Mouse (Mus musculus) forebrain, embryonic 12.5 days (tissue): ENCODE measurements around the gene Pakap. TPM values are rescaled to one million over a fixed set of nuclear protein-coding genes. Genes with fewer than 3 reads are reported as not detected.

ENCODE experiments used
- ATAC-seq: fragments of 200-750 bp; cut with Nextera tagmentation; 2 replicates; pipeline ENCODE4 v1.8.0; 2017; ENCODE audit warnings: moderate TSS enrichment; ENCODE audit not compliant: low FRiP score
- H3K27ac ChIP-seq: fragments of 300-500 bp; sonication (generic); 2 replicates; pipeline ENCODE4 v1.5.1; 2016; ENCODE audit warnings: mild to moderate bottlenecking
- H3K27me3 ChIP-seq: fragments of 300-500 bp; sonication (generic); 2 replicates; pipeline ENCODE4 v1.6.1; 2016; ENCODE audit warnings: mild to moderate bottlenecking
- H3K36me3 ChIP-seq: fragments of 300-500 bp; sonication (generic); replicated peaks from 2 replicates; pipeline ENCODE4 v1.6.1; 2016; ENCODE audit warnings: mild to moderate bottlenecking
- H3K4me1 ChIP-seq: fragments of 300-500 bp; sonication (generic); 2 replicates; pipeline ENCODE4 v1.6.1; 2016
- H3K4me2 ChIP-seq: fragments of 300-500 bp; sonication (generic); 2 replicates; pipeline ENCODE4 v1.6.1; 2016; ENCODE audit warnings: mild to moderate bottlenecking, moderate library complexity
- H3K4me3 ChIP-seq: fragments of 300-500 bp; sonication (generic); replicated peaks from 2 replicates; pipeline ENCODE4 v1.5.1; 2016; ENCODE audit warnings: mild to moderate bottlenecking
- H3K9ac ChIP-seq: fragments of 300-500 bp; sonication (generic); 2 replicates; pipeline ENCODE4 v1.6.1; 2016; ENCODE audit warnings: mild to moderate bottlenecking
- H3K9me3 ChIP-seq: fragments of 300-500 bp; sonication (generic); 2 replicates; pipeline ENCODE4 v1.6.1; 2016
- WGBS: fragments of 180-500 bp; shearing (Covaris S2); methylation state at CpG from one replicate; pipeline ENCODE4 v1.1.7; 2016; 5-methylcytosine and 5-hydroxymethylcytosine counted together
- polyA plus RNA-seq: library from polyadenylated mRNA; unstranded; fragments of >200 nt; fragmentation: Nextera tagmentation; extraction: Ambion mirVana; gene quantifications from 2 replicates; pipeline ENCODE4 v1.2.1, GENCODE M21; 2016

Pakap gene
- polyA plus RNA-seq, 1 experiment from 2014 or later, result 14.8 TPM

DNA sequence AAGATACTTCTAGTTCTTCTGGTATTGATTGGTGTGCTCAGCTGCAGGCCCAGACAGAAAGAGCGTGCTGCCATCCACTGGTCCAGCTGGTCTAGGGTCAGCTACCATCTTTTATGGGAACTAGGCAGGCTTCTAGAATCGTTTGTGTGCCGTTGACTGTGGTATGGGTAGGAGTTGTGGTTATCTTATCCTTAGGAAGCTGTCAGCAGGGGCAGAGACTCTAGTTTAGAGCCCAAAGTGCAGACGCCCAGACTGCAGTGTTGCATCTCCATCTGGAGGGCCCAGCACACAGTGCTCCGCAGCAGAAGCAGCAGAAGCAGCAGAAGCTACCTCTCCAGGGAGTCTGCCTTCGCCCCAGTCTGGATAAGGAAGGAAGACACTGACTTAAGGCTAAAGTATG lies 281.5 kb downstream of the Pakap start:
- H3K4me1 ChIP-seq, result peaks cover 35% of the 10 kb centered on the region
- peaks cover under 1% of the 10 kb centered on the region; the same call in 1 of the 2 replicates for H3K36me3 ChIP-seq
- no peaks in the 10 kb centered on the region for H3K27me3 ChIP-seq
- H3K4me2 ChIP-seq, result no peak overlapping the region
- WGBS, result 83% methylated on average over 6 of the region's 6 CpGs
- no peak overlapping the region for H3K9ac ChIP-seq
- no peak for ATAC-seq
- H3K27ac ChIP-seq, result no peak overlapping the region
- H3K4me3 ChIP-seq, result no peak overlapping the region
- H3K9me3 ChIP-seq, result no peaks in the 10 kb centered on the region

DNA sequence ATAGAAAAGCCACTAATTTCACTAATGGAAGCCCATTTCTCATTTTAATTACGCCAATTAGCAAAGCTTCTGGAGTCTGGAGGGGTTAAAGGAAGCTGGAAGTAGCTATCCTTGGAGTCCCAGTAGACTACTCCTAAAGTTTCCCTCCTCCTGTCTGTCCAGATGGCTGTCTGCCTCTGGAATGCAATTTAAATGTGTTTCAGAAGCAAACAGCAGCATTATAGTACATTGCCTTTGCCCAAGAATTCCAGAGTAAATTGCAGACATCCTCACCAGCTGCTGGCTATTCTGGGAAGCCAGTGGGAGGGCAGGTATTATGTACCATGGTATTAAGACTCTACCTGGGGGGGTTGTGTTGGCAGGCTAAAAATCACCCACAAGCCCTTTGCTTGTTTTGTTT lies 283.8 kb downstream of the Pakap start:
- Histone ChIP-seq H3K27ac (no peak overlapping the region), H3K4me2 (no peak overlapping the region), H3K27me3 (no peaks in the 10 kb centered on the region), H3K9me3 (no peaks in the 10 kb centered on the region), H3K36me3 (peaks cover 23% of the 10 kb centered on the region), H3K9ac (no peak overlapping the region), H3K4me3 (no peak overlapping the region), H3K4me1 (peaks cover 14% of the 10 kb centered on the region)
- WGBS, result 80% methylated on average over 1 of the region's 1 CpGs
- ATAC-seq, result no peak

- Histone ChIP-seq H3K36me3 (peaks cover 32% of the 10 kb centered on the region), H3K4me3 (no peak overlapping the region), H3K4me1 (peaks cover 8% of the 10 kb centered on the region), H3K9me3 (no peaks in the 10 kb centered on the region), H3K4me2 (no peak overlapping the region), H3K9ac (no peak overlapping the region), H3K27me3 (no peaks in the 10 kb centered on the region), H3K27ac (no peak overlapping the region)
- WGBS, result 35% methylated on average over 9 of the region's 9 CpGs
- ATAC-seq, result no peak
These were observed 284.6 kb downstream of the Pakap start for GRCm38 (mm10) chr4:57852461-57853040.

- H3K27me3 ChIP-seq, result no peaks in the 10 kb centered on the region
- ATAC-seq, result no peak
- WGBS, result 85% methylated on average over 6 of the region's 6 CpGs
- H3K9ac ChIP-seq, result no peak overlapping the region
- H3K9me3 ChIP-seq, result no peaks in the 10 kb centered on the region
- peaks cover 35% of the 10 kb centered on the region for H3K36me3 ChIP-seq
- H3K4me3 ChIP-seq, result no peak overlapping the region
- no peak overlapping the region for H3K4me2 ChIP-seq
- peaks cover 8% of the 10 kb centered on the region for H3K4me1 ChIP-seq
- H3K27ac ChIP-seq, result no peak overlapping the region
These were observed 286.2 kb downstream of the Pakap start for GRCm38 (mm10) chr4:57854181-57854580.

DNA sequence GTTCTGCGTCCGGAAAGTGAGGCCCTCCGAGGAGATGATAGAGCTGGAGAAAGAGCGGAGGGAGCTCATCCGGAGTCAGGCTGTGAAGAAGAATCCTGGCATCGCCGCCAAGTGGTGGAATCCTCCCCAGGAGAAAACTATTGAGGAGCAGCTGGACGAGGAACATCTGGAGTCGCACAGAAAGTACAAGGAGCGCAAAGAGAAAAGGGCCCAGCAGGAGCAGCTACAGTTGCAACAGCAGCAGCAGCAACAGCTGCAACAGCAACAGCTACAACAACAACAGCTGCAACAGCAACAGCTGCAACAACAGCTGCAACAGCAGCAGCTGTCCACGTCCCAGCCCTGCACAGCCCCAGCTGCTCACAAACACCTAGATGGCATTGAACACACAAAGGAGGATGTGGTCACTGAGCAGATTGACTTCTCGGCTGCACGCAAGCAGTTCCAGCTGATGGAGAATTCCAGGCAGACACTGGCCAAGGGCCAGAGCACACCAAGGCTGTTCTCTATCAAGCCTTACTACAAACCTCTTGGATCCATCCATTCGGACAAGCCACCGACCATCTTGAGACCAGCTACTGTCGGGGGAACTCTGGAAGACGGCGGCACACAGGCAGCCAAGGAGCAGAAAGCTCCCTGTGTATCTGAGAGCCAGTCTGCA lies 287.4 kb downstream of the Pakap start:
- ATAC-seq, result no peak
- Histone ChIP-seq H3K27me3 (no peaks in the 10 kb centered on the region), H3K9me3 (no peaks in the 10 kb centered on the region), H3K4me2 (no peak overlapping the region), H3K27ac (no peak overlapping the region), H3K9ac (no peak overlapping the region), H3K36me3 (peaks cover 35% of the 10 kb centered on the region), H3K4me3 (no peak overlapping the region), H3K4me1 (peaks cover 8% of the 10 kb centered on the region)
- whole genome bisulfite sequencing, result 90% methylated on average over 18 of the region's 18 CpGs

DNA sequence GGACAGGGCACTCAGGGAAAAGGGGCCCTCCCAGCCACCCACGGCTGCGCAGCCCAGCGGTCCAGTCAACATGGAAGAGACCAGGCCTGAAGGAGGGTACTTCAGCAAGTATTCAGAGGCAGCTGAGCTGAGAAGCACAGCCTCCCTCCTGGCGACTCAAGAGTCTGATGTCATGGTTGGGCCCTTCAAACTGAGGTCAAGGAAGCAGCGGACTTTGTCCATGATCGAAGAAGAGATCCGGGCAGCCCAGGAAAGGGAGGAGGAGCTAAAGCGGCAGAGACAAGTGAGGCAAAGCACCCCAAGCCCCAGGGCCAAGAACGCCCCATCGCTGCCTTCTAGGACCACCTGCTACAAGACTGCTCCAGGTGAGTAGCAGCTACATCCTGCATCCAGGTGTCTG lies 288.7 kb downstream of the Pakap start:
- Histone ChIP-seq H3K4me3 (no peak overlapping the region), H3K4me1 (peaks cover 5% of the 10 kb centered on the region; the same call in 1 of the 2 replicates), H3K27me3 (no peaks in the 10 kb centered on the region), H3K9me3 (no peaks in the 10 kb centered on the region), H3K9ac (no peak overlapping the region), H3K36me3 (peaks cover 35% of the 10 kb centered on the region), H3K27ac (no peak overlapping the region), H3K4me2 (no peak overlapping the region)
- ATAC-seq, result no peak
- 96% methylated on average over 10 of the region's 10 CpGs for WGBS

GRCm38 (mm10) chr4:57860204-57860611 lies 292.2 kb downstream of the Pakap start:
- Histone ChIP-seq H3K9ac (no peak overlapping the region), H3K4me2 (no peak overlapping the region), H3K4me1 (no peaks in the 10 kb centered on the region), H3K4me3 (no peak overlapping the region), H3K27ac (no peak overlapping the region), H3K36me3 (peaks cover 27% of the 10 kb centered on the region), H3K9me3 (no peaks in the 10 kb centered on the region), H3K27me3 (no peaks in the 10 kb centered on the region)
- ATAC-seq, result no peak
- 88% methylated on average over 6 of the region's 6 CpGs for WGBS

- Histone ChIP-seq H3K9me3 (no peaks in the 10 kb centered on the region), H3K4me3 (no peak overlapping the region), H3K4me1 (no peaks in the 10 kb centered on the region), H3K27ac (no peak overlapping the region), H3K9ac (no peak overlapping the region), H3K27me3 (no peaks in the 10 kb centered on the region), H3K36me3 (peaks cover 17% of the 10 kb centered on the region), H3K4me2 (no peak overlapping the region)
- ATAC-seq, result no peak
- 83% methylated on average over 6 of the region's 6 CpGs for WGBS
These were observed 293.2 kb downstream of the Pakap start for GRCm38 (mm10) chr4:57861166-57861565.

- Histone ChIP-seq H3K27me3 (no peaks in the 10 kb centered on the region), H3K9ac (no peak overlapping the region), H3K27ac (no peak overlapping the region), H3K4me3 (no peak overlapping the region), H3K9me3 (no peaks in the 10 kb centered on the region), H3K4me2 (no peak overlapping the region), H3K36me3 (peaks cover 10% of the 10 kb centered on the region), H3K4me1 (no peaks in the 10 kb centered on the region)
- 93% methylated on average over 8 of the region's 8 CpGs for WGBS
- ATAC-seq, result no peak
These were observed 293.9 kb downstream of the Pakap start for GRCm38 (mm10) chr4:57861856-57862255.

DNA sequence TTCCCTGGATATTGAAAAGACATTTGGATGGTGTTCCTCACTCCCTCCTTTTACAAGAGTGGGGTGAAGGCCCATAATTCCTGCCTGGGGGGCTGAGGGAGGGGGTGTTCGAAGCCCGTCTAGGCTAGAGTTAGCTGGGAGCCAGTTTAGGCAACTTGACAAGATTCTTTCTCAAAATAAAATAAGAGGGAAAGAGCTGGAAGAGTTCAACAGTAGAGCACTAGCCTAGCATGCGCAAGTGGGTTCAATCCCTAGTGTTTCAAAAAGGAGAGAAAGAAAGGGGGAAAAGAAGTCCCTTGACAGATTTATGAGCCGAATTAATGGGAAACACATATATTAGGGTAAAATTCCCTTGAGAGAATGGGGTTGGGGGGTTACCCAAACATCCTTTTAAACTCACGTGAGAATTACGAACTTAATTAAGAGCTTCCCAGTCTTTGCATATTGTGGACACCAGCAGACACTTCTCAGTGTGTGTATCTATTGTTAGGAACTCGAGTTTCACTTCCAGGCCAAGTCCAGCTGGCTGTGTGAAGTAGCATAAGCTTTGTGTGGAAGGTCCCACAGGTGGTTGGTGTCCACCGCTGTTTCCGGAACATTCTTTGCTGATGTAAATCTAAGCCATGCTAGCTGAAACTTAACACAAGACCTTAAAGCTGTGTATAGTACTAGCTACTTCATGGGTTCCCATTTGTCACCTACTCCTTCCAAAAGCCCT lies 294.4 kb downstream of the Pakap start:
- H3K27ac ChIP-seq, result no peak overlapping the region
- no peaks in the 10 kb centered on the region for H3K9me3 ChIP-seq
- no peak overlapping the region for H3K4me2 ChIP-seq
- H3K36me3 ChIP-seq, result peaks cover 5% of the 10 kb centered on the region
- H3K4me3 ChIP-seq, result no peak overlapping the region
- ATAC-seq, result no peak
- H3K9ac ChIP-seq, result no peak overlapping the region
- peaks cover 3% of the 10 kb centered on the region; the same call in 1 of the 2 replicates for H3K4me1 ChIP-seq
- no peaks in the 10 kb centered on the region for H3K27me3 ChIP-seq
- WGBS, result 83% methylated on average over 9 of the region's 9 CpGs

DNA sequence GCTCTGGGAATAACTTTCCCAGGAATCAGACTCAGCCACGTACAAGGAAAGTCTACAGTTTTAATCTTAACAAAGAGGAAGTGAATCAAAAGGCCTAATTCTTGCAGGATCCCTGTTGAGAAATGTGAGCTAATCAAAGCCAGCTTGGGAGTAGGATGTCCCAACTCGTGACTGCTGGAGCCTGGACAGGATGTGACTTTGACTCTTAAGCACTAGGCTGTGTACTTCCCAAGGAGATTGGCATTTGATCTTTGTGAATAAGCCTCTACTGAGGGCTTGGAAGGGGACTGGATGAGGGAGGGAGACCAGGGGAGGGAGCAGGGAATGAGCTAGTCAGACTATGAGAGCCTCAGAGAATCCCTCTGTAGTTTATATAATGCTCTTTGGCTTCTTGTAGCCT lies 298.1 kb downstream of the Pakap start:
- no peak overlapping the region for H3K4me3 ChIP-seq
- no peak for ATAC-seq

GRCm38 (mm10) chr4:57866990-57867389 lies 299.0 kb downstream of the Pakap start:
- ATAC-seq, result no peak
- WGBS, result 72% methylated on average over 9 of the region's 9 CpGs
- Histone ChIP-seq H3K27ac (no peak overlapping the region), H3K4me1 (peaks cover 7% of the 10 kb centered on the region), H3K4me3 (no peak overlapping the region), H3K9me3 (no peaks in the 10 kb centered on the region), H3K4me2 (no peak overlapping the region), H3K9ac (no peak overlapping the region), H3K36me3 (no peaks in the 10 kb centered on the region; the same call in 1 of the 2 replicates), H3K27me3 (no peaks in the 10 kb centered on the region)

More for the DNA sequence above, 298.1 kb downstream of the Pakap start:
- Histone ChIP-seq H3K4me2 (no peak overlapping the region), H3K9ac (no peak overlapping the region), H3K9me3 (no peaks in the 10 kb centered on the region), H3K27ac (no peak overlapping the region), H3K36me3 (no peaks in the 10 kb centered on the region; the same call in 1 of the 2 replicates), H3K4me1 (peaks cover 7% of the 10 kb centered on the region), H3K27me3 (no peaks in the 10 kb centered on the region)
- WGBS, result 21% methylated on average over 2 of the region's 2 CpGs
